Mouse (Mus musculus) heart, embryonic 11.5 days (tissue): Measurements from ENCODE around the gene Nop14. TPM values are rescaled to one million over a fixed set of nuclear protein-coding genes. Genes with fewer than 3 reads are reported as not detected.

Experiments
- ATAC-seq: fragments of 200-750 bp; cut with Nextera tagmentation; replicated peaks from 2 replicates; pipeline ENCODE4 v1.8.0; 2017; ENCODE audit warnings: moderate library complexity; ENCODE audit not compliant: insufficient number of reproducible peaks, low FRiP score, low TSS enrichment
- H3K27ac ChIP-seq: fragments of 300-500 bp; sonication (generic); 2 replicates; pipeline ENCODE4 v1.5.1; 2014; ENCODE audit warnings: mild to moderate bottlenecking, low read depth, low read length
- H3K27me3 ChIP-seq: fragments of 300-500 bp; sonication (generic); 2 replicates; pipeline ENCODE4 v1.6.1; 2014; ENCODE audit warnings: mild to moderate bottlenecking, low read length, mixed read lengths; ENCODE audit not compliant: control insufficient read depth, insufficient read depth
- H3K36me3 ChIP-seq: fragments of 300-500 bp; sonication (generic); 2 replicates; pipeline ENCODE4 v1.6.1; 2014; ENCODE audit warnings: mild to moderate bottlenecking, low read length, moderate library complexity, mixed read lengths; ENCODE audit not compliant: control insufficient read depth, insufficient read depth
- H3K4me1 ChIP-seq: fragments of 300-500 bp; sonication (generic); 2 replicates; pipeline ENCODE4 v1.6.1; 2014; ENCODE audit warnings: low read length; ENCODE audit not compliant: control insufficient read depth, insufficient read depth
- H3K4me2 ChIP-seq: fragments of 300-500 bp; sonication (generic); 2 replicates; pipeline ENCODE4 v1.6.1; 2014; ENCODE audit warnings: mild to moderate bottlenecking, moderate library complexity
- H3K4me3 ChIP-seq: fragments of 300-500 bp; sonication (generic); 2 replicates; pipeline ENCODE4 v1.5.1; 2014; ENCODE audit warnings: low read depth, low read length
- H3K9ac ChIP-seq: fragments of 300-500 bp; sonication (generic); 2 replicates; pipeline ENCODE4 v1.6.1; 2014; ENCODE audit warnings: mild to moderate bottlenecking, low read depth, low read length, moderate library complexity
- H3K9me3 ChIP-seq: fragments of 300-500 bp; sonication (generic); replicated peaks from 2 replicates; pipeline ENCODE4 v1.6.1; 2016; ENCODE audit warnings: low read length; ENCODE audit not compliant: control insufficient read depth
- WGBS: fragments of 180-500 bp; shearing (Covaris S2); extraction: QIAGEN DNeasy Blood & Tissue Kit; methylation state at CpG from one replicate; pipeline ENCODE4 v1.1.7; 2014; ENCODE audit not compliant: insufficient replicate concordance; 5-methylcytosine and 5-hydroxymethylcytosine counted together
- polyA plus RNA-seq: library from polyadenylated mRNA; unstranded; fragments of >200 nt; fragmentation: Nextera tagmentation; extraction: Ambion mirVana; gene quantifications from 2 replicates; pipeline ENCODE4 v1.2.1, GENCODE M21; 2014

Nop14 gene
- polyA plus RNA-seq = 23.8 and 24.0 TPM in 2 replicates

- peak; percentile 99 for ATAC-seq
- under 1% methylated on average over 60 of the region's 60 CpGs for WGBS
- Histone ChIP-seq H3K9me3 (no peaks in the 10 kb centered on the region), H3K4me2 (peak within 1 kb of the TSS; percentile 78), H3K27me3 (no peaks in the 10 kb centered on the region), H3K27ac (peak within 1 kb of the TSS; percentile 94), H3K4me1 (peaks cover 2% of the 10 kb centered on the region; the same call in 1 of the 2 replicates), H3K4me3 (peak within 1 kb of the TSS; percentile 71), H3K36me3 (peaks cover 10% of the 10 kb centered on the region), H3K9ac (peak within 1 kb of the TSS; percentile 84)
Observed at GRCm38 (mm10) chr5:34659686-34660590, at the start of gene Nop14, which contains the start of gene Grk4. Nop14 (minus strand) TSS chr5:34660148. Grk4 (plus strand) TSS chr5:34660379.

- H3K4me3 ChIP-seq = no peak overlapping the region
- H3K4me1 ChIP-seq = no peaks in the 10 kb centered on the region
- no peaks in the 10 kb centered on the region for H3K36me3 ChIP-seq
- H3K9me3 ChIP-seq = no peaks in the 10 kb centered on the region
- ATAC-seq = no peak
- no peak overlapping the region for H3K27ac ChIP-seq
- 72% methylated on average over 1 of the region's 1 CpGs for WGBS
- H3K27me3 ChIP-seq = no peaks in the 10 kb centered on the region
- H3K4me2 ChIP-seq = no peak overlapping the region
- H3K9ac ChIP-seq = no peak overlapping the region
Observed at GRCm38 (mm10) chr5:34708436-34708835, 48.5 kb upstream of the Nop14 start.

- Histone ChIP-seq H3K4me1 (no peaks in the 10 kb centered on the region), H3K27ac (no peak overlapping the region), H3K4me3 (no peak overlapping the region), H3K9me3 (no peaks in the 10 kb centered on the region), H3K9ac (no peak overlapping the region), H3K4me2 (no peak overlapping the region), H3K27me3 (no peaks in the 10 kb centered on the region), H3K36me3 (no peaks in the 10 kb centered on the region)
- no peak for ATAC-seq
- 69% methylated on average over 5 of the region's 5 CpGs for WGBS
Observed at GRCm38 (mm10) chr5:34695521-34695920, 35.6 kb upstream of the Nop14 start.

GRCm38 (mm10) chr5:34692782-34693181 is 32.8 kb upstream of the Nop14 start:
- H3K36me3 ChIP-seq = no peaks in the 10 kb centered on the region
- H3K27me3 ChIP-seq = no peaks in the 10 kb centered on the region
- no peaks in the 10 kb centered on the region for H3K4me1 ChIP-seq
- WGBS = 57% methylated on average over 2 of the region's 2 CpGs
- no peaks in the 10 kb centered on the region for H3K9me3 ChIP-seq
- no peak overlapping the region for H3K27ac ChIP-seq
- no peak overlapping the region for H3K9ac ChIP-seq
- no peak overlapping the region for H3K4me2 ChIP-seq
- H3K4me3 ChIP-seq = no peak overlapping the region
- no peak for ATAC-seq

- Histone ChIP-seq H3K4me3 (no peak overlapping the region), H3K27ac (no peak overlapping the region), H3K4me1 (no peaks in the 10 kb centered on the region), H3K9ac (no peak overlapping the region), H3K36me3 (no peaks in the 10 kb centered on the region), H3K27me3 (no peaks in the 10 kb centered on the region), H3K4me2 (no peak overlapping the region), H3K9me3 (no peaks in the 10 kb centered on the region)
- ATAC-seq = no peak
- 85% methylated on average over 1 of the region's 1 CpGs for WGBS
Observed at GRCm38 (mm10) chr5:34689868-34690267, 29.9 kb upstream of the Nop14 start.

- H3K36me3 ChIP-seq = 0 out of 2 replicates have a peak, but pooled peaks cover 3% of the 10 kb centered on the region
- no peak for ATAC-seq
- WGBS = 69% methylated on average over 4 of the region's 4 CpGs
- H3K27me3 ChIP-seq = no peaks in the 10 kb centered on the region
- no peak overlapping the region for H3K9ac ChIP-seq
- H3K4me3 ChIP-seq = no peak overlapping the region
- H3K9me3 ChIP-seq = no peaks in the 10 kb centered on the region
- H3K4me2 ChIP-seq = no peak overlapping the region
- no peaks in the 10 kb centered on the region for H3K4me1 ChIP-seq
- no peak overlapping the region for H3K27ac ChIP-seq
Observed at GRCm38 (mm10) chr5:34670280-34670679, 10.3 kb upstream of the Nop14 start.

- Histone ChIP-seq H3K4me1 (no peaks in the 10 kb centered on the region), H3K9me3 (no peaks in the 10 kb centered on the region), H3K9ac (no peak overlapping the region), H3K4me3 (no peak overlapping the region), H3K27me3 (no peaks in the 10 kb centered on the region), H3K27ac (no peak overlapping the region), H3K36me3 (0 out of 2 replicates have a peak, but pooled peaks cover 3% of the 10 kb centered on the region), H3K4me2 (no peak overlapping the region)
- WGBS = 68% methylated on average over 2 of the region's 2 CpGs
- no peak for ATAC-seq
Observed at GRCm38 (mm10) chr5:34669493-34669892, 9.5 kb upstream of the Nop14 start.

GRCm38 (mm10) chr5:34663231-34663630 is 3.3 kb upstream of the Nop14 start:
- Histone ChIP-seq H3K9me3 (no peaks in the 10 kb centered on the region), H3K36me3 (no peaks in the 10 kb centered on the region), H3K4me3 (no peak overlapping the region), H3K9ac (no peak overlapping the region), H3K4me1 (no peaks in the 10 kb centered on the region), H3K27ac (no peak overlapping the region), H3K4me2 (no peak overlapping the region), H3K27me3 (no peaks in the 10 kb centered on the region)
- ATAC-seq = no peak
- WGBS = 79% methylated on average over 2 of the region's 2 CpGs
